Mouse (Mus musculus) cerebellum, postnatal 14 days (tissue): ENCODE results near the gene Suclg2.

Source experiments
- DNase-seq, 2 experiments: peaks; one replicate each; pipeline ENCODE4 v3.0.0; 2021; ENCODE audit warnings: mixed read lengths in 2 of 2

The Suclg2 gene

DNA sequence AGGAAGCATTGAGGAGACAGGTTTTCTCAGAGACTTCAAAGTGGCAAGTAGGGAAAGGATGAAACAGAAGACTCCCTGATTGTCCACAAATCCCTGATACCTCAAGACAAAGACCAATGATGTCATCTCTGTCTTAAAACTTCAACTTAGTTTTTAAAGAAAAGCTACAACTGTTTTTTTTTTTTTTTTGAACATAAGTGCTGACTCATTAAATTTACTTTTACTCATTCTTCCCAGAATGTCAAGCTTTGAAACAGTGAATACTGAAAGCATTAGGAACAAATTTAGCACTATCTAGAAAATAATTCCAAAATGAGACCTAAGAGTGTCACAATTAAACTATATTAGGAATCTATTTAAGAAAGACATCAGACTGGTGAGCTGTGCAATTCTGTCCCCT, 98.8 kb downstream of the Suclg2 start:
- DNase-seq: no peak

DNA sequence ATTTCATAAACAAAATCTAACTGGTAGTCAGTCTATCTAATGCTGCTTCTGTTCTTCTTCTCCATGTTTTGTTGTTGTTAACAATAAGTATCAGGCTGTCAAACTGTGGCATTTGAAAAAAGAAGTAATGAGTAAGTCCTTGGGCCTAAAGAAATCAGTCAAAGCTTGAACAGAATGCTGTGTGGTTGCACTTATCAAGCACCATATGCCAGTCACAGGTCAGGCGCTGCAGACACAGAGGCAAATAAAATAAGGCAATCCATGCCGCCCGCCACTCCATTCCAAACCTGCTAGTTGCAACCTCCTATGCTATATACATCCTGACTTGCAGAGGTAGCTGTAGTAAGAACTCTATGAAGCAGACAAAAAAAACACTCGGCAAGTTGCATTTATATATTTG, 100.2 kb downstream of the Suclg2 start:
- DNase-seq: no peak

DNA sequence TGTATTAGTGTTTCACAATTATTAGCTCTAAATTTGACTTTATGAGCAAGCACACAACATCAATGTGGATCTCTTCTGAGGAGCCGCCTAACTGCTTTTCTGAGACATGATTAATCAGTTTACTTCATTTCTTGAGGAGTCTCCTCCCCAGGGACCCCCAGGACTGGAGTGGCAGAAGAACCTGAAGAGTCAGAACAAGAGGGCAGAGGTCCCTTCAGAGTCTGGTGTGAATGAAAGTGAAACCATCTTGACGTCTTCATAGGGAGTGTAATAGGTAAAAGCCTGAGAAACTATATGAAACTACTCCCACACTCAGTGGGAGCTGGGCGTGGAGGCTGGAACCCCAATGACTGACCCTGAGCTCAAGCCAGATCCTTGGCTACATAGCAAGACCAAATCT, 105.4 kb downstream of the Suclg2 start:
- DNase-seq: no peak

- DNase-seq: no peak
Measured at GRCm38 (mm10) chr6:95612412-95613022, 106.1 kb downstream of the Suclg2 start.

DNA sequence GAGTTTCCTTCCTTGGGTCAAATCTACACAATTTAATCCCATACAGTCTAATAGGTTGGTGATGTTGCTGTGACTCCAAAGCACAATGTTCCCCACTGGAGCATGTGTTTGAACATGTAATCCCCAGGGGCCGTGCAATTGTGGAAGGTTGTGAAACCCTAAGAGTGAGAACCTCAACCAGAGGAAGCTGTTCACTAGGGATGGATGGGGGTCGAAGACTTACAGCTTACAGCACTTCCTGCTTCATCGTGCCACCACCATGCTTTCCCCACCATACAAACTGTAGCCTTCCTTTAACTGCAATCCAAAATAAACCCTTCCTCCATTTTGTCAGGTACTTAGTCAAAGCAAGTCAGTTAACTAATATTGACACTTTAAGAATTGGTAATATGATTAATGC, 107.5 kb downstream of the Suclg2 start:
- DNase-seq: no peak

DNA sequence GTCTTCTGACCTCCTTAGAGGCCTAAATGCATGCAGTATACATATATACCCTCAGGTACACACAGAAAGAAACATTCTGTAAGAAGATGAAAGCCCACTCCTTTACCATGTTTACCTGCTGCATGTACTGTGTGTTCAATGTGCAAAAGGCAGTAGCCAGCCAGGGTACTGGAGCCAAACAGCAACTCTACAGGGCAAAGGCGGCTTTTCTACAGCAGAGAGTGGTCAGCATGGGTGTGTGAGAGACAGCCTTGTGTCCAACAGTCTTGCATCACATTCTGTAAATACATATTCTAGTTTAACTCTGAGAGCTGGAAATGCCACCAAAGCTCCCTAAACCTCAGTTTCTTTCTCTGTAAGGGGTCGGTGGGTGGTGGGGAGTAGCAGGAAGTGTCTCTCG, 110.5 kb downstream of the Suclg2 start:
- no peak for DNase-seq

- peak in 1 of 2 experiments; percentile 26 for DNase-seq
Measured at GRCm38 (mm10) chr6:95600731-95601130, 117.9 kb downstream of the Suclg2 start.

DNA sequence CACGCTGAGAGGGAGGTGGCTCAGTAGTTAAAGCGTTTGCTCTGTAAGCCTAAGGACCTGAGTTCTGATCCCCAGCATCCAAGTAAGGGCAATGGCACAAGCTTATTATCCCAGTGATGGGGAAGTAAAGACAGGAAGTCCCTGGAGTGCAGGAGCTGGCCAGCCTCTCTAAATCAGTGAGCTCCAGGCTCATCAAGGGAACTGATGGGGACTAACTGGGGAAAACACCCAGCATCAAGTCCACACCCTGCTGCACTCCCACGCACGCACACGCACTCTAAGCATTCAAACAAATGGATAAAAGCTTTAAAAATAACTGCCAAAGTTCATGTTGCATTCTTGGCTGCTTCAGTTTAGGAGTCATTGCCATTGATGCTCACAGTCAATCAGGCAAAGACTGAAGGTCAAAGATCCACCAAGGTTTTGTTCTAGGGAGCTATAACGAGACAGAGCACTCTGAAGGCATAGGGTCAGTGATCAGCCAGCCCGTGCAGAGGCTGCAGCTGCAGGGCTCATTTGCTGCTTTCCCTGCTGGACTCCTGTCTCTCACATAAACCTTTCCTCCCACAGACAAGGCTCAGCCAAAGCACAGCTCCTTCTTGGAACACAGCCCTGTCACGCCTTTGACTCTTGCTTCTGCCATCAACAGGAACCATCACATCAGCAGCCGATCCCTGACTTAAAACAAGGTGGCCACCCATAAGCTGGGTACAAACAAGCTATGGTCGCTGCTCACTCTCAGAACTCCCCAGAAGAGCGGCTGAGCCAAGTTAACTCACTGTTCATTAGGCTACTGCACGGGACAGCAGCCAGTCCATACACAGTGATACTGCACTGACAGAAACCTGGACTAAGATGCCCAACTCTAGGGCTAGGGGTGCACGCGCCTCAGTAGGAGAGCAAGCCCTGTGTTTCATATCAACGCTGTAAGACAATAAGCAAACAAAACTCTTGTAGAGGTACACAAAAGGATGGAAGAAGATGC, 121.5 kb downstream of the Suclg2 start:
- peak in 1 of 2 experiments; percentile 36 for DNase-seq

DNA sequence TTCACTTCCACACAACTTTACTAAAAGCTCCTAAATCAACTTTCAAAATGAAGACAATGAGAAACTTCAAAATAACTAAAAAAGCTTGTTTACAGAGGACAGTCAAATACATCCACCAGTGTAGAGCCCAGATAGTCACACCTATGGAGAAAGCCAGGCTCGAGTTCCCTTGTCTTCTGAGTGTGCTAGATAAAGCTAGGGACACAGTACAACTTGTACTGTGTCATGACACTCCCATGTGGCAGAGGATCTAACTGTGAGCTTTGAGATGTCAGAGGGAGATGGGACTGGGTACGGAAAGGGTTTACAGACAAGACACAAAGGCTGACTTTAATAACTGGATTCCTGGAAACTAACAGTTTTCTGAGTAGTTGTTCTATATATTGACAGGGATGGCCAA, 122.7 kb downstream of the Suclg2 start:
- no peak for DNase-seq

- peak; percentile 67 to 68 for DNase-seq
Measured at GRCm38 (mm10) chr6:95594239-95594638, 124.4 kb downstream of the Suclg2 start.

DNA sequence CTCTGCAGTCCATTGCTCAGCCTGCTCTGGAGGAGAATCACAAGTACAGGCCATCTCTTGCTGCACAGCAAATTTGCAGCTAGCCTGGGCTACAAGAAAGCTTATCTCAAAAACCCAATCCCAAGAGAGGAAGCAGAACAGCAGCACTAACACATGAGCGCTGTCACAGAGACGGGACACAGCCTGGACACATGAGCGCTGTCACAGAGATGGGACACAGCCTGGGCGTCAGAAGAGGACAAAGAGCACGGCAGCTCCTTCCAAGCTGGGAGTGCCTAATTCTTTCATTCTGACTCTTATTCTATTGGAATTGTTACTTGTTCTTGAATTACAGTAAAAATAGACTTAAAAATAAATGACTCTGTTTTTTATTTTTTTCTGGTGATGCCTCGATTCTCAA, 126.2 kb downstream of the Suclg2 start:
- DNase-seq: no peak

DNA sequence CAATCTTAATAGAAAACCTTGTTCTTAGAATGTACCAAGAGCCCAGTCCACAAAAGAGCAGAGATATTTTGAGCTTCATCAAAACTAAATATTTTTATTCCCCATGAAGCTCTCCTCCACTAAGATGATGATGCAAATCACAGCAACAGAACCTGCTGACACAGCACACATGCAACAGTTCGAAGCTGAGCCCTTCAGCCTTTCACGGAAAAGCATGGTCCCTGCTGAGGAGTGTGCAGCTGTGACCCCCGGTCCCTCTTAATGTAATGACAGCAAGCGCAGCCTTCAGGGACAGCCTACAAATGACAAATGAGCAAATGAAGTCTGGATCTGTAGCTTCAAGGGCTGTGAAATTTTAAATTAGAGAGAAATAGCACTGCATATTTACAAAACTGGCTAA, 128.1 kb downstream of the Suclg2 start:
- DNase-seq: no peak

DNA sequence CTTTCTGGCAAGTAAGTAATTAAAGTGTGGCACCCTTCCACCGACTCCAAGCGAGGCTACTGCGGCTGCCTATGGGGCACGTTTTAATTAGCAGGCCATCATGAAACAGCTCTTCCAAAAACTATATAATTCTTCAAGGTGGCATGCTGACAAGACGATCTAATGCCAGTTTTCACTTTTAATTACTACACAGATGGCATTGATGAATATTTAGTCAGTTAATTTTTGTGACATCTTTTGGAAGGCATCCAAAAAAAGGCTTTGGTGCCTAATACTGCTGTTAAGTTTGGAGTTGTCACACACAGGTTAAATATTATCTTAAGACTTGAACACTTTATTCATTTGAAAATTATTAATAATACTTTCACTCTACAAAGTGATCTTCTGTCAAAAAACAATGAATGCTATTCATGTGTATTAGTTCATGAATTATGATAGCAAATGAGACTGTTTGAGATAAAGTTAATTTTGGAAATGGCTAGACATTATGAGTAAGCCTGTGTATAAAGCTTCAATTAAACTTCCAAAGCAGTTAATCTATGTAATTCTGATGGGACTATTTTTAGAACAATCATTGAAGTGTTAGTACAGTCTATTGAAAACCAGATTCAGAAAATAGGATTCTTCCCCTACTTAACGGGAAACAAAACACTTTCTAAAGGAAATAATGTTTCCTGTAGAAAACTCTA, 131.3 kb downstream of the Suclg2 start:
- DNase-seq: peak; percentile 32 to 49

DNA sequence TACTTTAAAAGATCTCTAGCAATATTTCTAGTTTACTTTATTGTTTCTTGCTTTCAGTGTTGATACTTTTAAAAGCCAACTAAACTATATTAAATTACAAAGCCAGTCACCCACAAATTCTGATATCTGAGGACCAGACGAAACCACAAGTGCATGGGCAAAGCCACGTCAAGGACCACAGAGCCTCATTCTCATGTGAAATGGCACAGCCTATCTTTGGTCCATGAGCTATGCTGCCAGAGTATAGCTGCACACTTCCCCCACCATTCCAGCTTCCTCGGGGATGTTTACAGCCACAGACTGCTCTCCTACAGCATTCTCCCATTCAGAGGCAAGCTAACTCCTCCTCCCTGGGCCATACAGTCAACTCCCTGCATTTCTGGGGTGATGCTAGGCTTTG, 136.7 kb downstream of the Suclg2 start:
- DNase-seq: no peak

DNA sequence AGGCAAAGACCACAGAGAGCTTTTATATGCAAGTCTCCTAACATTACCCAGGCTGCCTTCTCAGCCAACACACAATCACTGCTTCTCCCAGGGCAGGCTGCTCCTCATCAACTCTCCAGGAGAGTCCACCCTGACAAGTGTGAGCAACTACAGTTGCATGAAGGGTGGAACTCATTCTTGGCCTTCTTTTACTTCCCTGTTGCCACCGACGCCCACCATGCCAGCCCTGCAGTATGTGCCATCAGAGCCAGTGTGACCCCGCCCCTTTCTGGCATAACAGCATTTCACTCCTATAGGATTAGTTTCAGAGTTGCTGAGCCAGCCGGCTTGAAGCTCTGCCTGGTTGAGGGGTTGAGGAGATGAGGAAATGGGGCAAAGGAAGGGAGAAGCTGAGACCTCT, 138.8 kb downstream of the Suclg2 start:
- no peak for DNase-seq

GRCm38 (mm10) chr6:95575531-95575930, 143.1 kb downstream of the Suclg2 start:
- no peak for DNase-seq

GRCm38 (mm10) chr6:95574867-95575266, 143.7 kb downstream of the Suclg2 start:
- no peak for DNase-seq

DNA sequence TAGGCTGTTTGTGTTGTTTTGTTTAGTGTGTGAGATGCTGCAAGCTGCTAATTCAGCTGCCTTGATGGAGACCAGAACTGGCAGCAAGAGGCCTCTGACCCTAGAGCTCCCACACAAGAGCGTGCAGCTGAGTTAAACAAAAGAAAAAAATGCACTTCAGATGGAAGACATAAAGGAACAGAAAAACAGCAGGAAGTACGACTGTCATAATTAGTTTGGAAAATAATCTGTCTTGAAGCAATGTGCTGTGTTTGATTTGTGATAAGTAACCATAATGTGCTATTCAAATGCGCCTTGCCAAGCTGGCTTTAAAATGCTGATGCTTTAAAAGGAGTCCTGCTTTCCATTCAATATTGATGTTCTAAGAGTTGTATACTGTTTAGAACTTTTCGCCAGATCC, 144.2 kb downstream of the Suclg2 start:
- no peak for DNase-seq

DNA sequence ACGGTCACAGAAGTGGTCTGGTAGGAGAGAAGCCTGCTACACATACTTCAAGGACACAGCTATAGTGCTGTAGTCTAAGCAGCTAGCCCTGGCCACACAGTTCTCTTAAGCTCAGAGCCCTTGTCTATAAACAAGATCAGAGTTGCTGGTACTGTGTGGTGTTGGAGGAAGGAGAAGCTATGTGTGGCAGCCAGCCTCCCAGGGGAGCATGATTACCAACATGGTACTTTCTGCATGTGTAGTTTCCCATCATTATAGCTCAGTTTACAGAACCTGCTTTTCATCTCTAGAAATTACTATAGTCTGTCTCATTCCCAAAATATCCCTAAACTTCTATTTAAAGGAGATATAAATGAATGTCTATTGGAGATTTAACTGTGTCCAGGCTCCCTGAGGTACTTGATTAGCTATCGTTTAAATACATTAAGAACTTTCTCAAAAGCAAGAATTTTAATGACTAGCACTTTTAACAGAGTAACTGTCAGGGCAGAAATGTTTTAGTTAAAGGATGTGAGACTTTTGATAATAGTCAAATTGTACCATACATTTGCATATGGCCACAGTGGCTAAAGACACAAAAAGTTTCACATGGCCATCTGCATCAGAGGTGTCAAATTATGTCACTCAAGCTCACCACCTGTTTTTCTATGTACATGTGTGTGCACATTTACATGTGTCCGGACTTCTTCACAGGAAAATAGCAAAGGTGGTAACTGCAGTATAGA, 145.4 kb downstream of the Suclg2 start:
- no peak for DNase-seq

- no peak for DNase-seq
Measured at GRCm38 (mm10) chr6:95571620-95572019, 147.0 kb downstream of the Suclg2 start.

GRCm38 (mm10) chr6:95563355-95564009, 155.1 kb downstream of the Suclg2 start:
- no peak for DNase-seq

GRCm38 (mm10) chr6:95556320-95556719, 162.3 kb downstream of the Suclg2 start:
- no peak for DNase-seq
